Mouse (Mus musculus): ENCODE data around the gene Zswim9.

DNA sequence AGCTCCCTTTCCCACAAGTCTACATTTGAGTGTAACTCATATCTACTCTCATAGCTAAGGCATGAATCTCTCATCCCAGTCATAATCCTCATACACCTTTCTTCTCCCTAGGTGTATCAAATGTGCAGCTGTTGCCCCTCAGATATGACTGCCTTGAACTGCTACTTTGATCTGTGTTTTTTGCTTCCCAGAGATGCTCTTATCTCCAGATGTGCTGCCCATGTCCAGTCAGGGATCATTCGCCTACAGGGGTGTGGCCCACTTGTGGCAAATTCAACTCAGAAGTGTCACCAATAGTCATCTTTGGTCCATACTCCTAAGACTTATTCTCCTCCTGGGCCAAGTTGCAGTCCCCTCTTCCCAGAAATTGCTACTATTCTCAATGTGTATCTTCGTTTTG is 688 bp downstream of the Zswim9 start:
- TF ChIP-seq CTCF (IDR thresholded peaks at IDR 0.05; ENCODE audit: borderline replicate concordance, extremely low read depth, insufficient read depth, insufficient read length) (no peak), POLR2A (IDR thresholded peaks at IDR 0.05; ENCODE audit: borderline replicate concordance, extremely low read depth, insufficient read depth, insufficient read length, poor library complexity, severe bottlenecking) (no peak)

All from brain, embryonic 14.5 days (tissue).